8 mouse cellular contexts compared by ENCODE assay signal in genomic region chr2:32981281-32981680, GRCm38 (mm10). TPM values are rescaled to one million over a fixed set of nuclear protein-coding genes. Genes with fewer than 3 reads are reported as not detected.
DNase-seq lines count a peak whose midpoint lies in the region; ATAC-seq and TF ChIP-seq lines count a peak whose summit lies in the region.

No protein-coding gene starts in this region.

- H3K4me3 ChIP-seq in kidney, embryonic 15.5 days (replicated peaks), result peak overlapping the region; percentile 87
- peak overlapping the region; percentile 85 for H3K4me3 ChIP-seq in embryonic facial prominence, embryonic 13.5 days
- peak overlapping the region; percentile 87 for H3K4me3 ChIP-seq in intestine, embryonic 16.5 days (ENCODE audit: low read length)
- H3K4me3 ChIP-seq in midbrain, embryonic 11.5 days (ENCODE audit: low read depth, low read length), result peak overlapping the region; percentile 82

- no peak for DNase-seq in kidney, adult 11 months
- DNase-seq in Patski (ENCODE audit: low read depth, low spot score), result no peak
- DNase-seq in midbrain, embryonic 11.5 days (ENCODE audit: low spot score, missing footprints), result peak; percentile 92
- no peak for DNase-seq in left cerebral cortex, postnatal 36 days (ENCODE audit: low spot score in 2 of 2)
- DNase-seq in urinary bladder, adult 2 months (ENCODE audit: low spot score), result no peak

- under 1% methylated on average over 23 of the region's 23 CpGs for WGBS in kidney, embryonic 15.5 days
- 2% methylated on average over 23 of the region's 23 CpGs for WGBS in embryonic facial prominence, embryonic 13.5 days
- 1% methylated on average over 23 of the region's 23 CpGs for WGBS in intestine, embryonic 16.5 days
- WGBS in midbrain, embryonic 11.5 days, result 1% methylated on average over 23 of the region's 23 CpGs

- H3K9ac ChIP-seq in kidney, embryonic 15.5 days, result peak overlapping the region; percentile 89
- H3K9ac ChIP-seq in embryonic facial prominence, embryonic 13.5 days, result peak overlapping the region; percentile 93
- H3K9ac ChIP-seq in intestine, embryonic 16.5 days (ENCODE audit: low read depth, low read length), result peak overlapping the region; percentile 90
- peak overlapping the region; percentile 83 for H3K9ac ChIP-seq in midbrain, embryonic 11.5 days (ENCODE audit: low read length)

- intact Hi-C loops in left cerebral cortex, postnatal 36 days (cut with DNase I), result loop anchor here (10.0 kb wide), 1 partner anchor 374 kb away; no protein-coding TSS in a partner anchor

- peak overlapping the region; percentile 75 for H3K27ac ChIP-seq in kidney, embryonic 15.5 days
- H3K27ac ChIP-seq in embryonic facial prominence, embryonic 13.5 days, result peak overlapping the region; percentile 56; the same call in 1 of the 2 replicates
- peak overlapping the region; percentile 62 for H3K27ac ChIP-seq in intestine, embryonic 16.5 days (ENCODE audit: low read length)
- H3K27ac ChIP-seq in midbrain, embryonic 11.5 days (ENCODE audit: low read depth, low read length), result peak overlapping the region; percentile 56; the same call in 1 of the 2 replicates

- peaks cover 8% of the 10 kb centered on the region; the same call in 1 of the 2 replicates for H3K36me3 ChIP-seq in kidney, embryonic 15.5 days
- H3K36me3 ChIP-seq in embryonic facial prominence, embryonic 13.5 days, result peaks cover 3% of the 10 kb centered on the region
- no peaks in the 10 kb centered on the region for H3K36me3 ChIP-seq in intestine, embryonic 16.5 days (ENCODE audit: control insufficient read depth, insufficient read depth, low read length)
- H3K36me3 ChIP-seq in midbrain, embryonic 11.5 days (ENCODE audit: control insufficient read depth, insufficient read depth, low read length), result no peaks in the 10 kb centered on the region

- H3K9me3 ChIP-seq in kidney, embryonic 15.5 days (replicated peaks), result no peaks in the 10 kb centered on the region
- H3K9me3 ChIP-seq in embryonic facial prominence, embryonic 13.5 days, result no peaks in the 10 kb centered on the region
- no peaks in the 10 kb centered on the region for H3K9me3 ChIP-seq in intestine, embryonic 16.5 days (ENCODE audit: control insufficient read depth, low read length)
- H3K9me3 ChIP-seq in midbrain, embryonic 11.5 days (ENCODE audit: control insufficient read depth, low read length), result no peaks in the 10 kb centered on the region

- H3K4me2 ChIP-seq in kidney, embryonic 15.5 days, result peak overlapping the region; percentile 99
- peak overlapping the region; percentile 100 for H3K4me2 ChIP-seq in embryonic facial prominence, embryonic 13.5 days
- peak overlapping the region; percentile 97 for H3K4me2 ChIP-seq in intestine, embryonic 16.5 days (ENCODE audit: low read depth, low read length)
- H3K4me2 ChIP-seq in midbrain, embryonic 11.5 days, result peak overlapping the region; percentile 99

- ATAC-seq in kidney, embryonic 15.5 days (replicated peaks; ENCODE audit: low FRiP score), result peak; percentile 46
- peak; percentile 58 for ATAC-seq in Patski
- ATAC-seq in embryonic facial prominence, embryonic 13.5 days (ENCODE audit: insufficient number of reproducible peaks, insufficient read depth, low FRiP score, low TSS enrichment, low read depth), result peak; percentile 59
- ATAC-seq in intestine, embryonic 16.5 days, result peak; percentile 19
- peak; percentile 40; the same call in 1 of the 2 replicates for ATAC-seq in midbrain, embryonic 11.5 days (ENCODE audit: low FRiP score)

- peaks cover 21% of the 10 kb centered on the region for H3K4me1 ChIP-seq in kidney, embryonic 15.5 days
- H3K4me1 ChIP-seq in embryonic facial prominence, embryonic 13.5 days, result peaks cover 17% of the 10 kb centered on the region
- H3K4me1 ChIP-seq in intestine, embryonic 16.5 days (ENCODE audit: control insufficient read depth, insufficient read depth, low read length), result peaks cover 8% of the 10 kb centered on the region
- H3K4me1 ChIP-seq in midbrain, embryonic 11.5 days (ENCODE audit: control insufficient read depth, insufficient read depth, low read length), result peaks cover 15% of the 10 kb centered on the region

- in situ Hi-C loops in Patski (cut with MboI; ENCODE audit: low pct_unique_long_range_greater_than_20kb), result loop anchor here (25.0 kb wide), 1 partner anchor 406 kb away; no protein-coding TSS in a partner anchor

- POLR2A ChIA-PET in Patski (lab: Charles Lee), result no interaction called here

- CTCF ChIA-PET in Patski (lab: Charles Lee), result interaction anchor here (1.2 kb wide), 1 partner anchor 22 kb away, joined by 3 read pairs; no protein-coding TSS in a partner anchor

- TF ChIP-seq CTCF in Patski (IDR thresholded peaks at IDR 0.05), result no peak

- H3K27me3 ChIP-seq in kidney, embryonic 15.5 days, result no peaks in the 10 kb centered on the region
- no peaks in the 10 kb centered on the region for H3K27me3 ChIP-seq in Patski
- H3K27me3 ChIP-seq in embryonic facial prominence, embryonic 13.5 days, result no peaks in the 10 kb centered on the region
- H3K27me3 ChIP-seq in intestine, embryonic 16.5 days (replicated peaks; ENCODE audit: control insufficient read depth, insufficient read depth, low read length), result no peaks in the 10 kb centered on the region
- no peaks in the 10 kb centered on the region for H3K27me3 ChIP-seq in midbrain, embryonic 11.5 days (ENCODE audit: control insufficient read depth, insufficient read depth, low read length)

RNA-seq across cellular contexts. Expression of gene Slc2a8, which starts 0.6 kb away (rescaled TPM):
- 28.9 and 30.6 TPM in 2 replicates for polyA plus RNA-seq in kidney, embryonic 15.5 days (2015; fragmentation: Nextera tagmentation; extraction: Ambion mirVana)
- polyA plus RNA-seq in Patski (2021), result 21.5 TPM
- 24.6 and 25.8 TPM in 2 replicates for polyA plus RNA-seq in embryonic facial prominence, embryonic 13.5 days (2015; fragmentation: Nextera tagmentation; extraction: Ambion mirVana)
- 21.5 and 26.6 TPM in 2 replicates for polyA plus RNA-seq in intestine, embryonic 16.5 days (2015; fragmentation: Nextera tagmentation; extraction: Ambion mirVana)
- polyA plus RNA-seq in midbrain, embryonic 11.5 days (2014; fragmentation: Nextera tagmentation; extraction: Ambion mirVana), result 8.4 and 9.5 TPM in 2 replicates
- 10 to 100 TPM; 26.9 to 27.1 TPM for total RNA-seq in left cerebral cortex, postnatal 36 days (2021)
- polyA plus RNA-seq in urinary bladder, adult 2 months (2012; rRNA removed), result 21.0 and 21.5 TPM in 2 replicates

RNA-seq across cellular contexts. Expression of gene Lrsam1, which starts 19.9 kb away (rescaled TPM):
- polyA plus RNA-seq in kidney, embryonic 15.5 days (2015; fragmentation: Nextera tagmentation; extraction: Ambion mirVana), result 11.2 and 12.2 TPM in 2 replicates
- 29.3 TPM for polyA plus RNA-seq in Patski (2021)
- polyA plus RNA-seq in embryonic facial prominence, embryonic 13.5 days (2015; fragmentation: Nextera tagmentation; extraction: Ambion mirVana), result 13.4 and 13.6 TPM in 2 replicates
- polyA plus RNA-seq in intestine, embryonic 16.5 days (2015; fragmentation: Nextera tagmentation; extraction: Ambion mirVana), result 6.8 and 7.8 TPM in 2 replicates
- 9.2 and 9.3 TPM in 2 replicates for polyA plus RNA-seq in midbrain, embryonic 11.5 days (2014; fragmentation: Nextera tagmentation; extraction: Ambion mirVana)
- total RNA-seq in left cerebral cortex, postnatal 36 days (2021), result 10 to 100 TPM; 34.7 to 36.2 TPM
- 15.1 and 15.9 TPM in 2 replicates for polyA plus RNA-seq in urinary bladder, adult 2 months (2012; rRNA removed)

RNA-seq across cellular contexts. Expression of gene Rpl12, which starts 19.9 kb away (rescaled TPM):
- polyA plus RNA-seq in kidney, embryonic 15.5 days (2015; fragmentation: Nextera tagmentation; extraction: Ambion mirVana), result 204 and 210 TPM in 2 replicates
- 52.5 TPM for polyA plus RNA-seq in Patski (2021)
- polyA plus RNA-seq in embryonic facial prominence, embryonic 13.5 days (2015; fragmentation: Nextera tagmentation; extraction: Ambion mirVana), result 185 and 205 TPM in 2 replicates
- 141 and 162 TPM in 2 replicates for polyA plus RNA-seq in intestine, embryonic 16.5 days (2015; fragmentation: Nextera tagmentation; extraction: Ambion mirVana)
- polyA plus RNA-seq in midbrain, embryonic 11.5 days (2014; fragmentation: Nextera tagmentation; extraction: Ambion mirVana), result 129 and 155 TPM in 2 replicates
- total RNA-seq in left cerebral cortex, postnatal 36 days (2021), result 100 to 1,000 TPM; 107 to 115 TPM
- 1,100 and 1,122 TPM in 2 replicates for polyA plus RNA-seq in urinary bladder, adult 2 months (2012; rRNA removed)
